Mouse (Mus musculus): Measurements from ENCODE around the gene St3gal3.

Gene St3gal3

GRCm38 (mm10) chr4:118134485-118135365 lies at the start of gene St3gal3:
Gene St3gal3 (minus strand): TSS chr4:118134914.
- DNase-seq (ENCODE audit: low spot score), result peak; percentile 88

DNA sequence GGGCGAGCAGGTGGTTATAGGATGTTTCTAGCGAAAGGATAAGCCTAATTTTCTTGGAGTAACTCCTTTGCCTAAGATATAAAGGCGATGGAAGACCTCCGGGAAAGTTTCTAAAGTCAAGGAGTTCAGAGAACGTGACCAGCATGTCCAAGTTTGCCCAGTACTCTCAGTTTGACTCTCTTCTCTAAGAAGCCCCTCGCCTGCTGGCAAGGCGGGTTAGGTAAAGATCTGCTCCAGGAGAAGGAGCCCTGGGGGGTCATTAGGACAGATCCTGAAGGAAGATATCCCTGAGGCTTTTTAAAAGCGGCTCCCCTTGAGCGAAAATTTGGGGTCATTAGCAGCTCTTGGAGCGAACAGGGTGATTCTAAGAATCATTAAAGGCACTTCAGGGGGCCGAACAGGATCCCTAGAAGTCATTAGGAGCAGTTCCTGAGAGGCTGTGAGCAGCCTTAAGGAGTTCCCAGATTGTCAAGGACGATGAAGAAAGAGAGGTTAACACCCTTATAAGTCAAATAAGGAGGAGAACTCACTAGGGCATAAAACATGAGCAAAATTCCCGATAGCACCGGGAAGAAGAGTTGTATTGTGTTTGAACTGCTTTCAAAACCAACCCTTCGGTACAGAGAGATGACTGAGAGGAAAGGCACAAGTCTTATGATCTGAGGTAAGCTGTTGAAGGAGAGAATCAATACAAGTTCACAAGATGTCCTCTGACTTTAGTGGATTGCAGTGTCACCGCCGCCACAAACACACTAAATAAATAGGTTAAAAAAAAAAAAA lies 45.8 kb upstream of the St3gal3 start:
- peak; percentile 11 for DNase-seq (ENCODE audit: low spot score)

DNA sequence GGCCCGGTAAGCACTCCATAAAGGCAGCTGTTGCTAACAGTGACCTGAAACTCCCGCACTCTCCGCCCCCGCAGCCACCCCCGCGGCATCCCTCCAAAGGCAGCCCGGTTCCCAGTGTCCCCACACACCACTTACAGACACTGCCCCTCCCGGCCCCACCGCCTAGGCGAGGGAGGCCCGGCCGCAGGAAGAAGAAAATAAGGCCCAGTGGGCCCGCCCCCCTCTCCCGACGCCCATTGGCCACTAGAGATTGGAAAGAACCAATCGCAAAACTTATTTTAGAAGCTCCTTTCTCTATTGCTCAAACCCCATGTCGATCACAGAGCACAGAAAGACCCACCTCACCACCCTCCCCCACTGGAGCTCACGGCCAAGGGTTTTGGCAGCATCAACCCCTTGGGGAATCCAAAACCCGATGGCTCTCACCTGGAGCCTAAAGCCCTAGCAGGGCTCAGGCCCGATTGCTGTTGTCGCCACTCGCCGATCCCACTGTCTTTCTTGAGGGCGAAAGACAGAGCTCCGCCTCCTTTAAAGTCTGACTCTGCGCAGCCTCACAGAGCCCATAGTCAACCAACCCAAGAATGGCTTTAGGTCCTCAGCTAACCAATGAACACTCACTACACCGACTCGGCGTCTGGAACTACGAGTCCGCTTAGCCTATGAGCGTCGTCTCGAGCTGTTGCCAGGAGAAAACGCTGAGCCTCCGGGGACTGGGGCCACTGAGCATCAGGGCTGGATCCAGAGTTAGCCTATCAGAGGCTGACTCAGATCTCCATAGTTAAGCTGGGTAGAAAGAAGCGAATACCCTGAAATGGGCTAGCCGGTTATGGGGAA lies 45.0 kb upstream of the St3gal3 start, which contains the start of gene Kdm4a:
Gene Kdm4a, minus strand, starts transcription at position 577 of the 834 bp plus-strand sequence.
- DNase-seq (ENCODE audit: low spot score), result peak; percentile 94

DNA sequence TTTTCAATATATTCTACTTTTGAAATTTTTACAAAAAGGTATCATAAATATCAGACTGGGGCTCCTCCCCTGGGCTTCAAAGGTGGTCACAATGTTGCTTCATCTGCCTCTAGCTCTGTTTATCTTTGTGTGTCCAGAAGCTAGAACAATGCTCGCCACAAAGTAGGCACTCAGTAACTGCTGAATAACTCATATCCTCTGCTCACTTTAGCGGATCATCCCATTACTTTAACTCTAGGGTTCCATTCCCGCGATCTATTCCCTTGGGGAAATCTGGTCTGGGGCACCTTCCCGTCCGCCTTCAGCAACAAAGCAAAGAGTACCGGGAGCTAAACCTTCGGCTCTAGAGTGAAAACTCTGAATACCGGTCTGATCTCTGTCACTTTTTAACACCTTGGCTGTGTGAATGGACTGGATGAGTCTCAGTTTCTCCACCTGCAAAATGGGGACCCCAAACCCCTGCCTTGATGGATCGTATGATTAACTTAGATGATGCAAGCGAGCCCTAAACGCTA lies 44.3 kb upstream of the St3gal3 start:
- DNase-seq (ENCODE audit: low spot score), result peak; percentile 45

GRCm38 (mm10) chr4:118172461-118172860 lies 37.7 kb upstream of the St3gal3 start:
- DNase-seq (ENCODE audit: low spot score), result no peak

DNA sequence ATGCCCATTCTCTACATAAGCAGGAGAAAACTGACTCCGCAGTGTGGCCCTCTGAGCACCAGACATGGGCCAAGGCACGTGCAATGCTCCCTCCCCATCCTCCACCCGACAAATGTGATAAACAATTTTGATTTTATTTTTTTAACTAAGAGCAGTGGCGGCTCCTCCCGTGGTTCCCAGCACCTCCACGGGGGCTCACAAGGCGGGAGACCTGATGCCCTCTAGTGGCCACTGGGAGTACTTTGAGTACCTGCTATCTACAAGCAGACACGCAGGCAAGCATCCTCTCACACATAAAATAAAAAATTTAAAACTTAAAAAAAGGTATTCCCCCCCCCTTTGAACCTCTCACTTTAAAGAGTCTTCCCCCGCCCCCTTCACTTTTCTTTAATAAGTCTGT lies 36.3 kb upstream of the St3gal3 start:
- DNase-seq (ENCODE audit: low spot score), result no peak

DNA sequence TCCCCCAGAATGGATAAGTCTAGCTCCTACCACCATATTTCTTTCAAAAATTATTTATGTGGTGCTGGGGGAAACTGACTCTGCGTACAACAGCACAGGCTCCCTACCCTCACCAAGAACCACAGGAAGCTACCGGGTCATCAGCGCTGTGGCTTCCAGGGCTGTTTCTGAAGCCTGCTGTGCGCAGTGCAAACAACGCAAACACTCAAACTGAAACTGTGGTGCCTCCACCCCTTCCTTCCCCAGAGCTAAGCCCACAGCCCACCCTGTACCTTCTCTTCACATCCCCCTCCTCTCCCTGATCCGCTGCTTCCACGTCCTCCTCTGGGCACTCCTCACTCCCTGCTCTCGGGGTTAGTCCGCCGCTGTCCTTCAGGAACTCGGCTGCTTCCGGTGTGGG lies 27.4 kb upstream of the St3gal3 start:
- no peak for DNase-seq (ENCODE audit: low spot score)

- no peak for DNase-seq (ENCODE audit: low spot score)
Measured at GRCm38 (mm10) chr4:118157666-118158065, 23.0 kb upstream of the St3gal3 start.

GRCm38 (mm10) chr4:118156559-118156958 lies 21.8 kb upstream of the St3gal3 start:
- no peak for DNase-seq (ENCODE audit: low spot score)

DNA sequence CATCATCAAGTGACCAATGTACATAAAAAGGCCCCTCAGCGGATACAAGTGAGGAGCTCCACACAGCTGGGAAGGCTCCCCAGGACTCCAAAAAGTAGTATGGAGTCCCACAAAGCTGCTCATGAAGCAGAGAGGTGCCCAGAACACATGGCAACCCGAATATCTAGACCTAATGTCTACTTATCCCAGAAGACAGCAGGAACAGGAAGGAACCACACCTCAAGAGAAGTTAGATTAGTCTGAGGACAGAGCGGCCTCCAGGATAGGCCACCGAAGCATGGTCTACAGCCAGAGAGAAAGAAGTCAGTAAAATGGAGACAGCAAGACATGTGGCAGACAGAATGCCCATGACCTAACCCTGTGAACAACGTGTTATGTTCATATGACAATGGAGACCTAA lies 20.2 kb upstream of the St3gal3 start:
- no peak for DNase-seq (ENCODE audit: low spot score)

DNA sequence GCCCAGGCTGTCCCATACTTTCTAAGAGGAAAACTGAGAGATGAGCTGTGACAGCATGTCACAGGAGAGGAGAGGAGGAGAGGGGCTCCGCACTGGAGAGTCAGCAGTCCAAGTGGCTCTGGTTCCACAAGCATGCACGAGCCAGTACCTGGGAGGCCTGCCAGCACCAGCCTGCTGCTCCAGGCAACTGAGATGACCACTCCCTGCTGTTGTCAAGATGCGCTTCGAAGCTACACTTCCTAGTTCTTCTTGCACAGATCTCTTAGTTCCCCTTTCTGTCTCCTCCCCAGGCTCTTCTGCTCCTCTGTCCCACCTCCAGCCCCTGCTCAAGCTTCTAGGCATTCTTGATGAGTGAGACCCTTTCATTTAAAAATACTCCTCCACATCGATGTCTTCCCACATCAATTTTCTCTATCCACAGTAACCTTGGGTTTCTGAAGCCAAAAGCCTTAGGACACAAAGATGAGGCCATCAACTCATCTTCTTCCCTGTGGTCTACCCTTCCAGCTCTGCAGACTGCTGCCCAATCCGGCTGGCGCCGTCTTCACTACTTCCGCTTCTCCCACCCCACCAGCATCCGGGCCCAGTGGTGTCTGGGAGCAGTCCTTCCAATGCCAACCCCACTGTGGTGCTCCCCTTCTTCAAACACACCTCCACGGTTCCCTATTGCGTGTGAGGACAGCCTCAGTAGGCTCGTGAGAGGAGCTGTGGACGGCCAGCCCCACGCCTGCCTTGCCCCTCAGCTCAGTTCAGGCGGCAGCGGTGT lies 17.5 kb upstream of the St3gal3 start:
- no peak for DNase-seq (ENCODE audit: low spot score)

GRCm38 (mm10) chr4:118150804-118151203 lies 16.1 kb upstream of the St3gal3 start:
- DNase-seq (ENCODE audit: low spot score), result no peak

DNA sequence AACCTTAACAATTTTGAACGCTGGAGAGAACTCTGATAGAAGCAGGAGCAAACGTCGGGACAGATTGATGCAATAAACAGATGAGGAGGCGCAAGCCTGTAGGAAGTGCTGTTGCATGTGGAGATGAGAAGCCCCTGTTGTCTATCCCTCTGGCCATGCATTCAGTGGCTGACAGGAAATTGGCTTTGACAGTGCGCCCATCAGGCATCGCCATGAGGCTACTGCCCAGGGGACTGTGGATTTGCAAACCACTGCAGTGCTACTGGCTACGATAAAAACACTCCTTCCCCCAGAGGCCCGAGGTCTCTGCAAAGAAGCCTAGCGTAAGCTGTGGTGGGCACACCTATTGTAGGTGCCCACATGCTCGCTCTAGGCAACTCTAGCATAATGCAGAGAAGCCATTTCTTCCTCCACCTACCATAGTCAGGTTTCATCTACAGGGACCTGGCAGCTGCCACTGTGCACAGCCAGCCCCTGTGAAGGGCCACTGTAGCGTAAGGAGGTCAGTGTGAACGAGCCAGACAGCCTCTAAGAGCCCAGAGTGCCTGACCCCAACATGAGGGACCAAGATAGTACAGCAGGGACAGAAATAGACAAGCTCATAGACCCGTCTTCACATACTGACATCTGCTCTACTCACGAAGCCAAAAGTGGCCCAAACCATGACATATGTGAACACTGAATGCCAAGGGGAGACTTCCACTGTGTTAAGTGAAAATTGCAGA lies 15.4 kb upstream of the St3gal3 start:
- DNase-seq (ENCODE audit: low spot score), result no peak

GRCm38 (mm10) chr4:118149055-118149576 lies 14.4 kb upstream of the St3gal3 start:
- DNase-seq (ENCODE audit: low spot score), result no peak

GRCm38 (mm10) chr4:118148317-118148687 lies 13.6 kb upstream of the St3gal3 start:
- no peak for DNase-seq (ENCODE audit: low spot score)

DNA sequence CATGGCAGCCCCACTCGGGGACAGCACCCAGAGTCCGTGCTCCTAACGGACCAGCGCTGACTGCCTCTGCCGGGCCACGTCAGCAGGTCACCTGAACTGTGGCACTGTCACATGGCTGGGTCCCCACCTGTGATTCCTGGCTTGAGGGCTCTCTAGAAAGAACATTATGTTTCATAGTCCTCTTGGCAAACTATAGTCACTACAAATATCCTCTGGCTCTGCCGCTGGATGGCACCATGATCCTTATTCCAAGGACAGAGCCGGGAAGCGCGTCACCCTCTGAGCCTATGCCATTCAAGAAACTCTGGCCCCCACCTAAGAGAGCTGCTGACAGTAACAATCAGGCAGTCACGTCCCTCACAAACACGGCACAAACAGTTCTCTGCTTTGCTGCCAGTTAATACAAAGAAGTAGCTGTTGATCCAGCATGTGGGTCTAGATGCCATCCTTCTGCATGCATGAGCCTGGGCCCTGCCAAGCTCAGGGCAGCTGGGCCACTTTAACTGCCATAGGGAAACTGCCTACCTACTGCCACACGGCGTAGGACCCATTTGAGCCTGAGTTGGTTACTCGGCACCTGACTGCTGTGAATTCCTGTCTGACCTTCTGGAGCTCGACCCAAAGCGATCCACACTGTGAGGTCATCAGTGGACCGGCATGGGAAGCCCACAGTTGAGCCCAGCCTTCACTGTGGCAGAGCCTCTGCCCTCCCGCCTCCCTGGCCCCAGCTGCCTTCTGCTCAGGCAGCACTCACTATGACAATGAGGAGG lies 13.0 kb upstream of the St3gal3 start:
- no peak for DNase-seq (ENCODE audit: low spot score)

- no peak for DNase-seq (ENCODE audit: low spot score)
Measured at GRCm38 (mm10) chr4:118147090-118147489, 12.4 kb upstream of the St3gal3 start.

- no peak for DNase-seq (ENCODE audit: low spot score)
Measured at GRCm38 (mm10) chr4:118144324-118144723, 9.6 kb upstream of the St3gal3 start.

GRCm38 (mm10) chr4:118143679-118144078 lies 9.0 kb upstream of the St3gal3 start:
- peak; percentile 14 for DNase-seq (ENCODE audit: low spot score)

Measured in MN1 (cell line).